Mouse (Mus musculus) lung, embryonic 16.5 days (tissue): ENCODE results near the gene Poc1a. TPM values are rescaled to one million over a fixed set of nuclear protein-coding genes. Genes with fewer than 3 reads are reported as not detected.

Source experiments
- ATAC-seq: fragments of 200-750 bp; cut with Nextera tagmentation; 2 replicates; pipeline ENCODE4 v1.8.0; 2017; ENCODE audit warnings: low read depth, mild to moderate bottlenecking, moderate library complexity
- H3K27ac ChIP-seq: fragments of 300-500 bp; sonication (generic); 2 replicates; pipeline ENCODE4 v1.5.1; 2014; ENCODE audit warnings: mild to moderate bottlenecking, control low read depth, low read length
- H3K27me3 ChIP-seq: fragments of 300-500 bp; sonication (generic); 2 replicates; pipeline ENCODE4 v1.6.1; 2014; ENCODE audit warnings: low read depth, low read length, mixed read lengths; ENCODE audit not compliant: control insufficient read depth, insufficient read depth
- H3K36me3 ChIP-seq: fragments of 300-500 bp; sonication (generic); 2 replicates; pipeline ENCODE4 v1.6.1; 2014; ENCODE audit warnings: low read length; ENCODE audit not compliant: control insufficient read depth, insufficient read depth
- H3K4me1 ChIP-seq: fragments of 300-500 bp; sonication (generic); replicated peaks from 2 replicates; pipeline ENCODE4 v1.6.1; 2014; ENCODE audit warnings: low read length, mixed read lengths; ENCODE audit not compliant: control insufficient read depth, insufficient read depth
- H3K4me2 ChIP-seq: fragments of 300-500 bp; sonication (generic); 2 replicates; pipeline ENCODE4 v1.6.1; 2014; ENCODE audit warnings: low read depth, low read length, control low read depth
- H3K4me3 ChIP-seq: fragments of 300-500 bp; sonication (generic); 2 replicates; pipeline ENCODE4 v1.5.1; 2014; ENCODE audit warnings: mild to moderate bottlenecking, low read length, control low read depth
- H3K9ac ChIP-seq: fragments of 300-500 bp; sonication (generic); 2 replicates; pipeline ENCODE4 v1.6.1; 2014; ENCODE audit warnings: low read length, control low read depth
- H3K9me3 ChIP-seq: fragments of 300-500 bp; sonication (generic); 2 replicates; pipeline ENCODE4 v1.6.1; 2016; ENCODE audit warnings: low read length; ENCODE audit not compliant: control insufficient read depth
- WGBS: fragments of 180-500 bp; shearing (Covaris S2); extraction: QIAGEN DNeasy Blood & Tissue Kit; methylation state at CpG from one replicate; pipeline ENCODE4 v1.1.7; 2014; 5-methylcytosine and 5-hydroxymethylcytosine counted together
- polyA plus RNA-seq: library from polyadenylated mRNA; unstranded; fragments of >200 nt; fragmentation: Nextera tagmentation; extraction: Ambion mirVana; gene quantifications from 2 replicates; pipeline ENCODE4 v1.2.1, GENCODE M21; 2015

Poc1a gene
- polyA plus RNA-seq, 1 experiment from 2014 or later = 32.3 TPM

DNA sequence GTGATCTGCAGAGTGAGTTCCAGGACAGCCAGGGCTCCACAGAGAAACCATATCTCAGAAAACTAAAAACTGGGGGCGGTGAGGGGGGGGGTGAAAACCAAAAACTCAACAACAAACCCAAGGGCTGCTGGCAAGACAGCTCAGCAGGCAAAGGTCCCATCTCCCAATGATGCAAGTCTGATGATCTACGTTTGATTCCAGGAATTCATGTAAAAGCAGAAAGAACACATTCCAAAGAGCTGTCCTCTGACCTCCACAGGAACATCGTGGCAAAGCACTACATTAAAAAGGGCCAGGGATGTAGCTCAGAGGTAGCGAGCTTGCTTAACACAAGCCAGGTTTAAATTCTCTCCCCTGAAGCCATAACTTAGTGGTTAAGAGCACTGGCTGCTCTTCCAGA lies 10.2 kb upstream of the Poc1a start:
- H3K27ac ChIP-seq = no peak overlapping the region
- H3K9ac ChIP-seq = no peak overlapping the region
- H3K36me3 ChIP-seq = no peaks in the 10 kb centered on the region
- no peak overlapping the region for H3K4me2 ChIP-seq
- H3K9me3 ChIP-seq = no peaks in the 10 kb centered on the region
- 59% methylated on average over 4 of the region's 4 CpGs for WGBS
- no peak for ATAC-seq
- no peaks in the 10 kb centered on the region for H3K27me3 ChIP-seq
- H3K4me3 ChIP-seq = no peak overlapping the region
- no peaks in the 10 kb centered on the region; the same call in 1 of the 2 replicates for H3K4me1 ChIP-seq

DNA sequence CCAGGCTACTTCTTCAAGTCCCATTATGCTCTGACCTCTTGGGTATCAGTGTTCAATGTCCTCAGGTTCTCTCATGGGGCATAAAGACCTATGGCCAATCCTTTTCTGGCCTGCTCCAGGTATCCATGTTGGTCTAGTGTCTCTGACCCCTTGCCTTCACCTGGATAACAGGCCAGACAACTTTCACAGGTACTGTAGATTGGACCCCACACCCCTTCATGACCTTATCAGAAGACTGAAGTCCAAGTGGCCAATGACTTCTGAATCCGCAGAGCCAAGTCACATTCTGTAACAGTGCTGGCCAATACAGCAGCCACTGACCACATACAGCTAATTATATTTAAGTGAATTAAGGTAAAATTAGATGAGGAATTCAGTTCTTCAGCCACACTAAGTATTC lies 8.6 kb upstream of the Poc1a start:
- Histone ChIP-seq H3K4me1 (no peaks in the 10 kb centered on the region), H3K4me2 (no peak overlapping the region), H3K27ac (no peak overlapping the region), H3K27me3 (no peaks in the 10 kb centered on the region), H3K36me3 (no peaks in the 10 kb centered on the region), H3K9ac (no peak overlapping the region), H3K4me3 (no peak overlapping the region), H3K9me3 (no peaks in the 10 kb centered on the region)
- ATAC-seq = no peak
- WGBS = 91% methylated on average over 1 of the region's 1 CpGs

DNA sequence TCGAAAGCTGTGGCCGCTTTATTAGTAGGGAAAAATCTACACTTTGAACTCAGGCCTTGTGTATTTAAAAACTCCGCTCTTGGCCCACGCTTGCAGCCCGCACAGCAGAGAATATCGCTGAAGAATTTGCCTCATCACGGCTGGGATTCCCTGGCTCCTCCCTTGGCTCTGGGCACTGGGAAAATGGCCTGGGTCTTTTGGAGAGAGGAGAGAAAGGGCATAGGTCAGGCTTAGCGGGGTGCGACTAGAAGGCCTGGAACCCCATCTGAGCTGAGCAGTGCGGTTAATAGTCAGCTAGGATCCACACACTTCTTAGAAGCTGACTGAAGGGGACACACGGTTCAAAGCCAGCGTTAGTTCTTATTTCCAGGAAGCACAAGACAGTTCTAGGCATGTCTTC lies 7.6 kb upstream of the Poc1a start:
- H3K9ac ChIP-seq = no peak overlapping the region
- no peak for ATAC-seq
- H3K36me3 ChIP-seq = no peaks in the 10 kb centered on the region
- WGBS = 77% methylated on average over 12 of the region's 12 CpGs
- no peak overlapping the region for H3K27ac ChIP-seq
- H3K4me3 ChIP-seq = no peak overlapping the region
- H3K27me3 ChIP-seq = no peaks in the 10 kb centered on the region
- no peaks in the 10 kb centered on the region for H3K9me3 ChIP-seq
- H3K4me2 ChIP-seq = no peak overlapping the region
- no peaks in the 10 kb centered on the region for H3K4me1 ChIP-seq

DNA sequence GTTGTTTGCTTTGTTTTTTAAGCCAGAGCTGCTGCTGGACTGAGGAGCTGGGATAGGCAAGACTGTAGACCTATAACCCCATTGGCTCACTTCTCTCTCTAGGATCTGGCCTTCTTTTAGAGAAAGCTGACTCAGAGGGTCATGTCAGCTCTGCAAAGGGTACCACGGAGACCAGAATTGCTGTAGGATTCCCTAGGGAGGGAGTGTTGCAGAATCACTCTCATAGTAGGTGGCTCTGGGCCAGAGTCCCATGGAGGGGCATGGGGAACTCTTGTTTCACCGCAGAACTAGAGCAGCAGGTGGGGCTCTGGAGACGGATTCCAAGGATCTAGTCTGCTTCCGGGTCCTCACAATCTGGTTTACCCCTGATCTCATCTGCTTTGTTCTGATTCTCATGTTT lies 7.1 kb upstream of the Poc1a start:
- ATAC-seq = no peak
- Histone ChIP-seq H3K9me3 (no peaks in the 10 kb centered on the region), H3K4me3 (no peak overlapping the region), H3K27me3 (no peaks in the 10 kb centered on the region), H3K4me1 (no peaks in the 10 kb centered on the region), H3K27ac (no peak overlapping the region), H3K4me2 (no peak overlapping the region), H3K36me3 (no peaks in the 10 kb centered on the region), H3K9ac (no peak overlapping the region)
- WGBS = 49% methylated on average over 4 of the region's 4 CpGs

DNA sequence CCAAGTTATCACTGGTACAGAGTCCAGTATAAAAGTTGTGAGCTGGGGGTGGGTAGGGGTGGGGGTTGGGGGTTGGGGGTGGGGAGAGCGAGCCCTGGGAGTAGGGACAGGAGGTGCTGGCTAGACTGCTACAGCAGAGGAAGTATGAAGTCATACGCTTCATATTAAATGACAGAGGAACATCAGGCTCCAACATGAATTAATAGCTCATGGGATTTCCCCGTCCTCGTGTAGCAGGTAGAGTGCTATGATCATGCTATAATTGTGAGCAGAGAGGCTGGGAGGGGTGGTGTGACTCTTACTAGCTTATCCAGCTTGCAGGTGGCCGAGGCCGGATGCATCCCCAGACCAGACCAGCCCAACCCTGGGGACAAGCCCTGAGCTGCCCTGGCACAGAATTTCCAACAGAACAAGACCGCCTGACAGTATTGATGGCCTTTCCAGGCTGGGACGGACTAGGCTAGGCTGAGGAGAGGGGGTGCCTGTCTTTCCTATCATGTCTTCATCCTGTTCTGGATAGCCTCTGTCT lies 6.1 kb upstream of the Poc1a start:
- H3K27me3 ChIP-seq = no peaks in the 10 kb centered on the region
- no peak overlapping the region for H3K4me3 ChIP-seq
- H3K4me1 ChIP-seq = no peaks in the 10 kb centered on the region
- H3K9ac ChIP-seq = no peak overlapping the region
- H3K27ac ChIP-seq = no peak overlapping the region
- H3K36me3 ChIP-seq = no peaks in the 10 kb centered on the region
- ATAC-seq = 0 out of 2 replicates have a peak, but pooled peaks have one; percentile 34
- WGBS = 78% methylated on average over 8 of the region's 8 CpGs
- no peaks in the 10 kb centered on the region for H3K9me3 ChIP-seq
- no peak overlapping the region for H3K4me2 ChIP-seq

DNA sequence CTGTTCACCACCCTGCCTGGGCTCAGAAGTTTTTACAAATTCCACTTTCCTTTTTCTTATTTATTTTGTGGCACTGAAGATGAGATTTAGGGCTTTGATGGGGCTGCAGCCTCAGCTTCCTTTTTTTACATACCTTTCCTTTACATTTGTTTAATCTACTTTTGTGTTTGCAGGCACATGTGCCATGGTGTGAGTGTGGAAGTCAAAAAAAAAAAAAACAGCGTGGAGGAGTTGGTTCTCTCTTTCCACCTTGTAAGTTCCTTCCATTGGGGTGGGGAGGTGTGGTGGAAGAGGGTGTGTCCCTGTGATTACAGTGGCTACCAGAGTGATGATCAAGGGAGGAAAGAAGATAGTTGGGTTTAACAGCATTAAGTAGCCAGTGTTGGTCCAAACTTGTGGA lies 5.1 kb upstream of the Poc1a start:
- WGBS = 46% methylated on average over 1 of the region's 1 CpGs

DNA sequence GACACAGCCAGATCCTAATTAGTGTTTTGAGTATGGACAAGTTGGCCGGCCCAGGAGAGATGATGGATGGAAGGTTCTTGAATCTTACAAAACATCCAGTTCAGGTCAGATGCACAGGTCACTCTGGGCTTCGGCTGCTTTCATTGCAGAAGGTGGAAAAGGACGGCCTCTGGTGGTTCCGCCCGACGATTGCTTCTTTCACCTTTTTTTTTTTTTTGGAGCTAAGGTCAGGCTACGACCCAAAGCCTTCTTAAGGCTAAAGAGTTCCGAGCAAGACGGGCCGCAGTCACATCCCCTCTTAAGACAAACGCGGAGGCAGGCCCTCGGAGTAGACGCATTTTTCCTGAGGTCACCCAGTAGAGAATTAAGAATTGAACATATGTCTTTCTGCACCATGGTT lies 475 bp upstream of the Poc1a start:
- Histone ChIP-seq H3K27me3 (no peaks in the 10 kb centered on the region), H3K4me2 (peak overlapping the region; percentile 54), H3K27ac (peak overlapping the region; percentile 78), H3K4me3 (peak overlapping the region; percentile 81), H3K9ac (peak overlapping the region; percentile 57), H3K36me3 (no peaks in the 10 kb centered on the region), H3K4me1 (peaks cover 12% of the 10 kb centered on the region), H3K9me3 (no peaks in the 10 kb centered on the region)
- ATAC-seq = peak; percentile 53
- WGBS = under 1% methylated on average over 14 of the region's 14 CpGs

More for the DNA sequence above, 5.1 kb upstream of the Poc1a start:
- no peak overlapping the region for H3K4me3 ChIP-seq
- 0 out of 2 replicates have a peak, but pooled peaks cover 4% of the 10 kb centered on the region for H3K4me1 ChIP-seq
- H3K27ac ChIP-seq = no peak overlapping the region
- H3K36me3 ChIP-seq = no peaks in the 10 kb centered on the region
- ATAC-seq = no peak
- H3K9ac ChIP-seq = no peak overlapping the region
- no peak overlapping the region for H3K4me2 ChIP-seq
- H3K9me3 ChIP-seq = no peaks in the 10 kb centered on the region
- H3K27me3 ChIP-seq = no peaks in the 10 kb centered on the region

DNA sequence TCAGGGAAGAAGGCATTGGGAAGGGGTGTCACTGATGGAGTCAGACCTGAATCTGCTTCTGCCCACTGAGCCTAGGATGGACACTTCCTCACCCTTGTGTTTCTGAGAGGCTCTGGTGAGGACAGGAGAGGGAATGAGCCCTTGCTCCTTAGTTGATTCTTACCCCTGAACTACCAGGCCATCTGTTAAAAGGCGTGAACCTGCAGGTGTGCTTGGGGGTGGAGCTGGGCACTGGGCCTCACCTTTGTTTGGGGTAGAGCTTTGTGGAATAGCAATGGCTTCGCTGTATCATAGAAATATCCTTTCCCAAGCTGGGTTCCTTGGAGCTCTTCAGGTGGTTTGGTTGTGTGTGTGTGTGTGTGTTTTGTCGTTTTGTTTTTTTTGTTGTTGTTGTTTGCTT lies 1.2 kb downstream of the Poc1a start:
- H3K4me3 ChIP-seq = peak overlapping the region; percentile 81
- peaks cover 3% of the 10 kb centered on the region; the same call in 1 of the 2 replicates for H3K36me3 ChIP-seq
- no peaks in the 10 kb centered on the region for H3K27me3 ChIP-seq
- H3K9ac ChIP-seq = peak overlapping the region; percentile 83
- peak overlapping the region; percentile 93 for H3K4me2 ChIP-seq
- WGBS = 64% methylated on average over 3 of the region's 3 CpGs
- no peaks in the 10 kb centered on the region for H3K9me3 ChIP-seq
- H3K4me1 ChIP-seq = peaks cover 12% of the 10 kb centered on the region
- no peak overlapping the region for H3K27ac ChIP-seq
- no peak for ATAC-seq

DNA sequence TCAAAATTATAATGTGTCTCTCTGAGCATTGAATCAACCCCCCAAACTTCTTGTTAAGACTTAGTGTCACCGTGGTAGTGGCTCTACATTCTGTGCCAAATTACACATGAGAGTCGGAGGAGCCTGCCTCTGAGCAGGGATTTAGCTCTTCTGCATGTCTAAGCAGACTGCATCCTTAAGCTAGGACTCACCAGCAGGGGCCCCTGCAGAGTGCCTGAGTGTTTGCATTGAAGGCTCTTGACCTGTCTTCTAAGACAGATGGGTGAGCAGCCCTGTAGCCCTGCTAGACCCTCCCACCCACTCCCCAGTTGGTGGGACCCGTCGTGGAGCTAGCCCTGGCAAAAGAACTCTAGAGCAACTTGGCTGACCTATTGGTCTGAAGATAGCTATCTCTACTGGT lies 6.3 kb downstream of the Poc1a start:
- no peak overlapping the region for H3K9ac ChIP-seq
- no peak overlapping the region for H3K27ac ChIP-seq
- H3K4me3 ChIP-seq = no peak overlapping the region
- H3K4me2 ChIP-seq = no peak overlapping the region
- no peak for ATAC-seq
- H3K27me3 ChIP-seq = no peaks in the 10 kb centered on the region
- H3K36me3 ChIP-seq = peaks cover 11% of the 10 kb centered on the region
- 32% methylated on average over 4 of the region's 4 CpGs for WGBS
- no peaks in the 10 kb centered on the region for H3K9me3 ChIP-seq
- no peaks in the 10 kb centered on the region; the same call in 1 of the 2 replicates for H3K4me1 ChIP-seq

DNA sequence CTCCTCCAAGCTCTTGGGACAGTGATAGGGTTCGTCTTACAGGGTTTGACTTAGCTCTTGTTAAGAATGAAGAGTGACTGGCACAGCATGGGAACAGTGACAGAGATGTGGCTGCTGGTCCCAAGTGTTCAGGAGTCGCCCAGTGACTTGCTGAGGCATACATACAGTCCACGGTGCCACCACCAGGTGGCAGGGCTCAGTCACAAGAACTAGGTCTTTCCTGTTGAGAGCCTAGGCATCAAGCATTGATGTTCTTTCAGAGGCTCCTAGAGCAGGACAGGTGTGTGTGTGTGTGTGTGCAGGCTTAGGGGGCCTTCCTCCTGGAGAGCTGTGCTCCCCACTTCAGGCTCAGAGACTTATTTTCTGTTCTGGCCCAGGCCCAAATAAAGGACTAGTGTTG lies 8.0 kb downstream of the Poc1a start:
- WGBS = 17% methylated on average over 3 of the region's 3 CpGs
- Histone ChIP-seq H3K36me3 (peaks cover 11% of the 10 kb centered on the region), H3K9ac (no peak overlapping the region), H3K4me2 (no peak overlapping the region), H3K27me3 (no peaks in the 10 kb centered on the region), H3K9me3 (no peaks in the 10 kb centered on the region), H3K27ac (no peak overlapping the region), H3K4me3 (no peak overlapping the region), H3K4me1 (no peaks in the 10 kb centered on the region; the same call in 1 of the 2 replicates)
- peak; percentile 67; the same call in 1 of the 2 replicates for ATAC-seq
